Mouse (Mus musculus) liver, adult (tissue): ENCODE results near the gene Poc1a.
A peak's percentile ranks its signal among the peaks of the same experiment; 100 is the strongest.

Experiments
- GATA4 ChIP-seq: IDR thresholded peaks from 2 replicates; pipeline ENCODE4 v1.6.1; 2014; ENCODE audit warnings: mild to moderate bottlenecking, low read length; ENCODE audit not compliant: insufficient replicate concordance

Poc1a gene

GRCm38 (mm10) chr9:106372431-106373412 is 91.9 kb downstream of the Poc1a start:
- no peak for TF ChIP-seq GATA4

GRCm38 (mm10) chr9:106373973-106374372 is 93.1 kb downstream of the Poc1a start:
- no peak for TF ChIP-seq GATA4

- no peak for TF ChIP-seq GATA4
Observed at GRCm38 (mm10) chr9:106377247-106377646, 96.4 kb downstream of the Poc1a start.

GRCm38 (mm10) chr9:106378045-106378444 is 97.2 kb downstream of the Poc1a start:
- no peak for TF ChIP-seq GATA4

- no peak for TF ChIP-seq GATA4
Observed at GRCm38 (mm10) chr9:106378753-106379152, 97.9 kb downstream of the Poc1a start.

GRCm38 (mm10) chr9:106386181-106386864 is 105.5 kb downstream of the Poc1a start:
- no peak for TF ChIP-seq GATA4

- no peak for TF ChIP-seq GATA4
Observed at GRCm38 (mm10) chr9:106392828-106393527, 112.1 kb downstream of the Poc1a start.

- no peak for TF ChIP-seq GATA4
Observed at GRCm38 (mm10) chr9:106393548-106393947, 112.7 kb downstream of the Poc1a start.

- TF ChIP-seq GATA4, result no peak
Observed at GRCm38 (mm10) chr9:106394649-106395602, 114.1 kb downstream of the Poc1a start.

GRCm38 (mm10) chr9:106397733-106398132 is 116.9 kb downstream of the Poc1a start:
- peak; percentile 79; the same call in 1 of the 2 replicates for TF ChIP-seq GATA4

- no peak for TF ChIP-seq GATA4
Observed at GRCm38 (mm10) chr9:106398667-106399311, 117.9 kb downstream of the Poc1a start.

GRCm38 (mm10) chr9:106399808-106400207 is 118.9 kb downstream of the Poc1a start:
- TF ChIP-seq GATA4, result no peak
